Mouse (Mus musculus): ENCODE data around the gene Amz1. TPM values are rescaled to one million over a fixed set of nuclear protein-coding genes. Genes with fewer than 3 reads are reported as not detected.

Gene Amz1
- polyA plus RNA-seq, 1 experiment: 19.1 TPM

GRCm38 (mm10) chr5:140798158-140798557 lies 74.2 kb downstream of the Amz1 start:
- H3K36me3 ChIP-seq (ENCODE audit: control insufficient read depth, insufficient read depth, low read length): no peaks in the 10 kb centered on the region
- H3K27ac ChIP-seq (ENCODE audit: insufficient read depth, low read length): no peak overlapping the region
- WGBS: 79% methylated on average over 7 of the region's 7 CpGs
- no peak for DNase-seq (ENCODE audit: low read depth in 1 of 2, low spot score in 2 of 2)
- no peak overlapping the region for H3K4me3 ChIP-seq (ENCODE audit: extremely low read depth, insufficient read depth, insufficient read length)
- H3K4me1 ChIP-seq (ENCODE audit: control insufficient read depth, insufficient read depth, insufficient read length): peaks cover 5% of the 10 kb centered on the region; the same call in 1 of the 2 replicates
- no peaks in the 10 kb centered on the region for H3K27me3 ChIP-seq (ENCODE audit: control insufficient read depth, insufficient read depth, low read length)
- TF ChIP-seq CTCF (IDR thresholded peaks at IDR 0.05; ENCODE audit: extremely low read depth, insufficient read depth, insufficient read length, insufficient replicate concordance): no peak
- TF ChIP-seq POLR2A (IDR thresholded peaks at IDR 0.05; ENCODE audit: low read depth, low read length): no peak

- DNase-seq (ENCODE audit: low read depth in 1 of 2, low spot score in 2 of 2): no peak
- TF ChIP-seq CTCF (IDR thresholded peaks at IDR 0.05; ENCODE audit: extremely low read depth, insufficient read depth, insufficient read length, insufficient replicate concordance): no peak
- no peak for TF ChIP-seq POLR2A (IDR thresholded peaks at IDR 0.05; ENCODE audit: low read depth, low read length)
- Histone ChIP-seq H3K27me3 (ENCODE audit: control insufficient read depth, insufficient read depth, low read length) (no peaks in the 10 kb centered on the region), H3K4me3 (ENCODE audit: extremely low read depth, insufficient read depth, insufficient read length) (no peak overlapping the region), H3K27ac (ENCODE audit: insufficient read depth, low read length) (no peak overlapping the region), H3K36me3 (ENCODE audit: control insufficient read depth, insufficient read depth, low read length) (no peaks in the 10 kb centered on the region), H3K4me1 (ENCODE audit: control insufficient read depth, insufficient read depth, insufficient read length) (peaks cover 5% of the 10 kb centered on the region; the same call in 1 of the 2 replicates)
- WGBS: 19% methylated on average over 5 of the region's 5 CpGs
Observed at GRCm38 (mm10) chr5:140798775-140799174, 74.8 kb downstream of the Amz1 start.

GRCm38 (mm10) chr5:140799190-140799589 lies 75.3 kb downstream of the Amz1 start:
- H3K4me1 ChIP-seq (ENCODE audit: control insufficient read depth, insufficient read depth, insufficient read length): peaks cover 5% of the 10 kb centered on the region; the same call in 1 of the 2 replicates

GRCm38 (mm10) chr5:140800288-140800923 lies 76.5 kb downstream of the Amz1 start:
- peaks cover 5% of the 10 kb centered on the region; the same call in 1 of the 2 replicates for H3K4me1 ChIP-seq (ENCODE audit: control insufficient read depth, insufficient read depth, insufficient read length)
- WGBS: 82% methylated on average over 6 of the region's 6 CpGs
- DNase-seq (ENCODE audit: low read depth in 1 of 2, low spot score in 2 of 2): no peak
- no peak overlapping the region for H3K4me3 ChIP-seq (ENCODE audit: extremely low read depth, insufficient read depth, insufficient read length)
- no peaks in the 10 kb centered on the region for H3K27me3 ChIP-seq (ENCODE audit: control insufficient read depth, insufficient read depth, low read length)
- no peak overlapping the region for H3K27ac ChIP-seq (ENCODE audit: insufficient read depth, low read length)
- TF ChIP-seq CTCF (IDR thresholded peaks at IDR 0.05; ENCODE audit: extremely low read depth, insufficient read depth, insufficient read length, insufficient replicate concordance) (no peak), POLR2A (IDR thresholded peaks at IDR 0.05; ENCODE audit: low read depth, low read length) (no peak)
- no peaks in the 10 kb centered on the region for H3K36me3 ChIP-seq (ENCODE audit: control insufficient read depth, insufficient read depth, low read length)

More at GRCm38 (mm10) chr5:140799190-140799589, 75.3 kb downstream of the Amz1 start:
- no peak for DNase-seq (ENCODE audit: low read depth in 1 of 2, low spot score in 2 of 2)
- WGBS: 28% methylated on average over 2 of the region's 2 CpGs
- no peaks in the 10 kb centered on the region for H3K36me3 ChIP-seq (ENCODE audit: control insufficient read depth, insufficient read depth, low read length)
- H3K27ac ChIP-seq (ENCODE audit: insufficient read depth, low read length): no peak overlapping the region
- no peak overlapping the region for H3K4me3 ChIP-seq (ENCODE audit: extremely low read depth, insufficient read depth, insufficient read length)
- TF ChIP-seq POLR2A (IDR thresholded peaks at IDR 0.05; ENCODE audit: low read depth, low read length) (no peak), CTCF (IDR thresholded peaks at IDR 0.05; ENCODE audit: extremely low read depth, insufficient read depth, insufficient read length, insufficient replicate concordance) (no peak)
- H3K27me3 ChIP-seq (ENCODE audit: control insufficient read depth, insufficient read depth, low read length): no peaks in the 10 kb centered on the region

GRCm38 (mm10) chr5:140801782-140802181 lies 77.9 kb downstream of the Amz1 start:
- WGBS: 42% methylated on average over 5 of the region's 5 CpGs
- DNase-seq (ENCODE audit: low read depth in 1 of 2, low spot score in 2 of 2): no peak
- Histone ChIP-seq H3K27ac (ENCODE audit: insufficient read depth, low read length) (no peak overlapping the region), H3K4me1 (ENCODE audit: control insufficient read depth, insufficient read depth, insufficient read length) (peaks cover 5% of the 10 kb centered on the region; the same call in 1 of the 2 replicates), H3K36me3 (ENCODE audit: control insufficient read depth, insufficient read depth, low read length) (no peaks in the 10 kb centered on the region), H3K27me3 (ENCODE audit: control insufficient read depth, insufficient read depth, low read length) (no peaks in the 10 kb centered on the region), H3K4me3 (ENCODE audit: extremely low read depth, insufficient read depth, insufficient read length) (no peak overlapping the region)
- TF ChIP-seq CTCF (IDR thresholded peaks at IDR 0.05; ENCODE audit: extremely low read depth, insufficient read depth, insufficient read length, insufficient replicate concordance): no peak
- TF ChIP-seq POLR2A (IDR thresholded peaks at IDR 0.05; ENCODE audit: low read depth, low read length): no peak

- WGBS: 88% methylated on average over 2 of the region's 2 CpGs
- DNase-seq (ENCODE audit: low read depth in 1 of 2, low spot score in 2 of 2): no peak
- Histone ChIP-seq H3K27ac (ENCODE audit: insufficient read depth, low read length) (no peak overlapping the region), H3K27me3 (ENCODE audit: control insufficient read depth, insufficient read depth, low read length) (no peaks in the 10 kb centered on the region), H3K36me3 (ENCODE audit: control insufficient read depth, insufficient read depth, low read length) (no peaks in the 10 kb centered on the region), H3K4me1 (ENCODE audit: control insufficient read depth, insufficient read depth, insufficient read length) (peaks cover 3% of the 10 kb centered on the region; the same call in 1 of the 2 replicates), H3K4me3 (ENCODE audit: extremely low read depth, insufficient read depth, insufficient read length) (no peak overlapping the region)
- TF ChIP-seq CTCF (IDR thresholded peaks at IDR 0.05; ENCODE audit: extremely low read depth, insufficient read depth, insufficient read length, insufficient replicate concordance): no peak
- no peak for TF ChIP-seq POLR2A (IDR thresholded peaks at IDR 0.05; ENCODE audit: low read depth, low read length)
Observed at GRCm38 (mm10) chr5:140806252-140806651, 82.3 kb downstream of the Amz1 start.

- Histone ChIP-seq H3K4me1 (ENCODE audit: control insufficient read depth, insufficient read depth, insufficient read length) (peaks cover 4% of the 10 kb centered on the region), H3K36me3 (ENCODE audit: control insufficient read depth, insufficient read depth, low read length) (no peaks in the 10 kb centered on the region), H3K27ac (ENCODE audit: insufficient read depth, low read length) (no peak overlapping the region), H3K27me3 (ENCODE audit: control insufficient read depth, insufficient read depth, low read length) (no peaks in the 10 kb centered on the region), H3K4me3 (ENCODE audit: extremely low read depth, insufficient read depth, insufficient read length) (no peak overlapping the region)
- 80% methylated on average over 2 of the region's 2 CpGs for WGBS
- DNase-seq (ENCODE audit: low read depth in 1 of 2, low spot score in 2 of 2): no peak
- TF ChIP-seq CTCF (IDR thresholded peaks at IDR 0.05; ENCODE audit: extremely low read depth, insufficient read depth, insufficient read length, insufficient replicate concordance): no peak
- no peak for TF ChIP-seq POLR2A (IDR thresholded peaks at IDR 0.05; ENCODE audit: low read depth, low read length)
Observed at GRCm38 (mm10) chr5:140806939-140807338, 83.0 kb downstream of the Amz1 start.

Other genes starting within 250 kb of the Amz1 start
- 28.0 and 31.6 TPM in 2 replicates for gene Chst12, start 218.6 kb upstream of the Amz1 start, polyA plus RNA-seq (2012; rRNA removed)
- 0.61 and 0.81 TPM in 2 replicates for gene Grifin, start 159.1 kb upstream of the Amz1 start, polyA plus RNA-seq (2012; rRNA removed)
- gene Lfng, start 116.8 kb upstream of the Amz1 start, polyA plus RNA-seq (2012; rRNA removed): 165 and 240 TPM in 2 replicates
- gene Ttyh3, start 75.1 kb upstream of the Amz1 start, polyA plus RNA-seq (2012; rRNA removed): 95.1 and 118 TPM in 2 replicates
- 12.2 and 12.5 TPM in 2 replicates for gene Iqce, start 21.7 kb upstream of the Amz1 start, polyA plus RNA-seq (2012; rRNA removed)
- gene Brat1, start 19.1 kb upstream of the Amz1 start, polyA plus RNA-seq (2012; rRNA removed): 28.3 and 40.5 TPM in 2 replicates
- gene Gna12, start 106.3 kb downstream of the Amz1 start, polyA plus RNA-seq (2012; rRNA removed): 66.8 and 67.9 TPM in 2 replicates